Mouse (Mus musculus): ENCODE data around the gene Rasa2. TPM values are rescaled to one million over a fixed set of nuclear protein-coding genes. Genes with fewer than 3 reads are reported as not detected.
"Not testable (repeated sequence)": the region's sequence is repeated elsewhere in the genome, so short reads cannot be mapped to it uniquely, and the experiment has no call there.

Rasa2 gene
- 13.3 and 13.4 TPM in 2 replicates for polyA plus RNA-seq (2015; fragmentation: Nextera tagmentation; extraction: Ambion mirVana)

DNA sequence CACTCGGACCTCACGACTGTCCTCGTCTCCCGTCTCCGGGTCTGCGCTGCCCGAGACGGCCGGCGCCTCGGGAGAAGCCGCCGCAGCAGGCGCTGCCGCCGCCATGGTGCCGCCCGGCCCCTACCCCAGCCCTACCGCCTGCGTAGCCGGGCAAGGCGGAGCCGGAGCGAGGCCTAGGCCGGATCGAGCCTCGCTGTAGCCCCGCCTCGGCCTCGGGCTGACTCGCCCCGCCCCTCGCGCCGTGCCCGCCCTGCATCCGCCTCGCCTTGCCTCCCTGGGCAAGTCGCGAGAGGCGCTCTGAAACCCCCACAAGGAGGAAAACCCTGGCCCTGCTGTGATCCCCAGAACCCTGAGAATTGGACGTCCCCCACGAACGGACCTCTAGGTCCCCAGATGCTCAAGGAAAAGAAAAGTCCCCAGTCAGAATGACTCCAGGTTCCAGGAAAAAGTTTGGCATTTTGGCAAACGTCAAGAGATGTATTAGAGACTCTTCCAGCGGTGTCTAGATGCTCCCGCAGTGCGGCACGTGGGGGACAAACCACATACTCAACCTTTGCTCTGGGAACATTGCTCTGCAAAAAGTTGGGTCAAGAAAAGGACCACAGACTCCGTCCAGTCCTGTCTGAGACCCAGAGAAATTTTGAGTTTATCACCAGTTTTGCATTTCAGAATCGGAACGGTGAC lies at the start of gene Rasa2:
Rasa2 (minus strand) TSS at position 229 of the 684 bp plus-strand sequence.
- WGBS: 2% methylated on average over 50 of the region's 52 CpGs
- Histone ChIP-seq H3K36me3 (ENCODE audit: control insufficient read depth, insufficient read depth) (no peaks in the 10 kb centered on the region), H3K9me3 (replicated peaks; ENCODE audit: control insufficient read depth, low read length) (no peaks in the 10 kb centered on the region), H3K27me3 (ENCODE audit: control insufficient read depth, insufficient read depth, low read length) (0 out of 2 replicates have a peak, but pooled peaks cover 2% of the 10 kb centered on the region), H3K9ac (ENCODE audit: low read length) (peak within 1 kb of the TSS; percentile 89), H3K27ac (ENCODE audit: low read length) (peak within 1 kb of the TSS; percentile 95), H3K4me3 (ENCODE audit: low read length) (peak within 1 kb of the TSS; percentile 82), H3K4me1 (ENCODE audit: control insufficient read depth, insufficient read depth, low read length) (peaks cover 23% of the 10 kb centered on the region), H3K4me2 (ENCODE audit: low read depth, low read length) (peak within 1 kb of the TSS; percentile 82)
- ATAC-seq (replicated peaks; ENCODE audit: extremely low read depth, insufficient read depth, low FRiP score): peak; percentile 99

- no peak overlapping the region for H3K4me3 ChIP-seq (ENCODE audit: low read length)
- 78% methylated on average over 5 of the region's 5 CpGs for WGBS
- no peaks in the 10 kb centered on the region for H3K9me3 ChIP-seq (replicated peaks; ENCODE audit: control insufficient read depth, low read length)
- no peak overlapping the region for H3K4me2 ChIP-seq (ENCODE audit: low read depth, low read length)
- no peaks in the 10 kb centered on the region for H3K4me1 ChIP-seq (ENCODE audit: control insufficient read depth, insufficient read depth, low read length)
- no peaks in the 10 kb centered on the region for H3K27me3 ChIP-seq (ENCODE audit: control insufficient read depth, insufficient read depth, low read length)
- ATAC-seq (replicated peaks; ENCODE audit: extremely low read depth, insufficient read depth, low FRiP score): no peak
- H3K36me3 ChIP-seq (ENCODE audit: control insufficient read depth, insufficient read depth): 0 out of 2 replicates have a peak, but pooled peaks cover 4% of the 10 kb centered on the region
- H3K27ac ChIP-seq (ENCODE audit: low read length): no peak overlapping the region
- H3K9ac ChIP-seq (ENCODE audit: low read length): no peak overlapping the region
Observed at GRCm38 (mm10) chr9:96678611-96679010, 47.2 kb upstream of the Rasa2 start.

GRCm38 (mm10) chr9:96677711-96678110 lies 46.3 kb upstream of the Rasa2 start:
- H3K9ac ChIP-seq (ENCODE audit: low read length); H3K36me3 ChIP-seq (ENCODE audit: control insufficient read depth, insufficient read depth); H3K27ac ChIP-seq (ENCODE audit: low read length); H3K9me3 ChIP-seq (replicated peaks; ENCODE audit: control insufficient read depth, low read length); H3K4me1 ChIP-seq (ENCODE audit: control insufficient read depth, insufficient read depth, low read length); H3K4me3 ChIP-seq (ENCODE audit: low read length); ATAC-seq (replicated peaks; ENCODE audit: extremely low read depth, insufficient read depth, low FRiP score); H3K27me3 ChIP-seq (ENCODE audit: control insufficient read depth, insufficient read depth, low read length); H3K4me2 ChIP-seq (ENCODE audit: low read depth, low read length): not testable (repeated sequence)
- 84% methylated on average over 5 of the region's 5 CpGs for WGBS

DNA sequence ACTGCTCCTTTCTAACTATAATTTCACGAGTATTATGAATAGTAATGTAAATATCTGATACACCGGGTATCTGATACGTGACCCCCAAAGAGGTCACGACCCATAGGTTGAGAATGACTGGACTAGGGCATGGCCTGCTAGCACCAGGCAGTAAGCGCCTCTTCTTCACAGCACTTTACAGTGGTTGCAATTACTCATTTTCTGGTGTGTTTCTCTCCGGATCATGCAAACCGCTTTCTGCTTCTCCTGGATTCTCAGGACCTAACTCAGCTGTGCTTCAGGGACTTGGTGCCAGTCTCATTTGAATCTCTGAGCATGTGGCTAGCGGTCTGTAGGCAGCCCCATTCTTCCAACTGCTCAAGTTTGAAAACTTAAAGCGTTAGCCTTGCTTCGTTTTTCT lies 45.3 kb upstream of the Rasa2 start:
- Histone ChIP-seq H3K4me1 (ENCODE audit: control insufficient read depth, insufficient read depth, low read length) (no peaks in the 10 kb centered on the region), H3K36me3 (ENCODE audit: control insufficient read depth, insufficient read depth) (no peaks in the 10 kb centered on the region), H3K4me2 (ENCODE audit: low read depth, low read length) (no peak overlapping the region), H3K27ac (ENCODE audit: low read length) (no peak overlapping the region), H3K4me3 (ENCODE audit: low read length) (no peak overlapping the region), H3K9ac (ENCODE audit: low read length) (no peak overlapping the region), H3K27me3 (ENCODE audit: control insufficient read depth, insufficient read depth, low read length) (no peaks in the 10 kb centered on the region), H3K9me3 (replicated peaks; ENCODE audit: control insufficient read depth, low read length) (no peaks in the 10 kb centered on the region)
- 89% methylated on average over 10 of the region's 10 CpGs for WGBS
- no peak for ATAC-seq (replicated peaks; ENCODE audit: extremely low read depth, insufficient read depth, low FRiP score)

DNA sequence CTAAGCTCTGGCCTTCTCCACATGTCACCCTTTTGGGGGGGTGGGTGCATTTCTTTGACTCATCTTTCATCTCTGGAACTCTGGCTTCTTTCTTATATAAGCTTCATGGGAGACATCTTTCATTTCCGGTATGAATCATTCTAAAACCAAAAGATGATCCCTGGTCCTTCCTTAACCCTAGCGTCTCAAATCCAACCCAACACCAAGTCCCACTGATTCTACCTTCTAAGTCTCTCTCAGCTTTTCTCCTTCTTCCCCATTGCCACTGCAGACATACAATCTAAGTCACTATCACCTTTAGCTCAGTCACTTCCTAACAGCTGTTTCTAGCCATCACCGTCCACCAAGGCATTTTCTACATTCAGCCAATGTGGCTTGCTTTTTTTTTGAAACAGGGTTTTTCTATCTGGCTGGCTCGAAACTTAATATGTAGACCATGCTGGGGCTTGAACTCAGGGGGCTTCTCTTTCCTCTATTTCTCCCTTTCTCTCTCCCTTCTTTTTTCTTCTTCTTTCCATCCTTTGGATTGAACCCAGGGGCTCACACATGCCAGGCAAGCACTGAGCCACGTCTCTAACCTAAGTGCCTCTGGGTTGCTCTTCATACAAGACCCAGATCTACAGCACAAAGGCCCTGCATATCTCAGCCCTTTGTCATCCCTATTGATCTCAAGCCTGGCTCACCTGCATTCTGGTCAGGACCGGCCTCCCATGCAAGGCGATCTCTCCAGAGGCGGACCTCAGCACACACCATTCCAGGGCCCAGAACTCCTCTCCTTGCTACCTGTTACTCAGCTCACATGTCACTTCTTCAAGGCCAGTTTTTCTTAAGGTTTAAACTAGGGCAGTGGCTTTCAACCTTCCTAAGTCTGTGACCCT lies 44.6 kb upstream of the Rasa2 start:
- no peaks in the 10 kb centered on the region for H3K27me3 ChIP-seq (ENCODE audit: control insufficient read depth, insufficient read depth, low read length)
- H3K4me3 ChIP-seq (ENCODE audit: low read length): no peak overlapping the region
- no peaks in the 10 kb centered on the region for H3K9me3 ChIP-seq (replicated peaks; ENCODE audit: control insufficient read depth, low read length)
- H3K4me1 ChIP-seq (ENCODE audit: control insufficient read depth, insufficient read depth, low read length): no peaks in the 10 kb centered on the region
- no peaks in the 10 kb centered on the region for H3K36me3 ChIP-seq (ENCODE audit: control insufficient read depth, insufficient read depth)
- H3K9ac ChIP-seq (ENCODE audit: low read length): no peak overlapping the region
- no peak overlapping the region for H3K27ac ChIP-seq (ENCODE audit: low read length)
- H3K4me2 ChIP-seq (ENCODE audit: low read depth, low read length): no peak overlapping the region
- no peak for ATAC-seq (replicated peaks; ENCODE audit: extremely low read depth, insufficient read depth, low FRiP score)
- 84% methylated on average over 8 of the region's 8 CpGs for WGBS

DNA sequence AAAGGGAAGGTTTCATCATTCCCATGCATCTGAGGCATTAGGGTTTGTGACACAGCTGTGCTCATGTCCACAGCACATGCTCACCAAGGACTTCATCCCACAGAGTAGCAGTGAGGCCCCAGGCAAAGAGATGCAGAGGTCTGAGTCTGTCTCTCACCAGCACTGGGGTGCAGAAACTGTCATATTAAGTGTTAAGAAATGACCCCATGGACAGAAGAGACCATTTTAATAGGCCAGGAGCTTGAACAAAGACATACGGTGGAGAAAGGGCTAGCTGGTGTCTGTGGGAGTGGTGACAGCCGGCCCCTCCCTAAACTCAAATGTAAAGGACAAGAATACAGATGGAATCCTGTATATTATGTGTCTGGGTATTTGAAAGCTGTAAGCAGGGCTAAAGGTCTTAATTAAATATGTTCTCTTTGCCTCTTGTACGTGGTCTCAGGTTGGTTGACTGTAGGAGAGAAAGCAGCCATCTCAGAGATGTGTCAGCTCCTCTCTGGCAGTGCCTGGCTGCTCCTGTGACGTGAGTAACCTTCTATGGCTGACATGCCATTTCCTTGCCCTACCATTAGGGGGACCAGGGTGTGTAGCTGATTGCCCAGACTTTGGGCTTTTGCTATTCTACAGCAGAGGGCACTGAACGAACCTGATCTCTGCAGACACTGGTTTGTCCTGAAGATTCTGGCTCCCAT lies 43.8 kb upstream of the Rasa2 start:
- Histone ChIP-seq H3K9me3 (replicated peaks; ENCODE audit: control insufficient read depth, low read length) (no peaks in the 10 kb centered on the region), H3K4me2 (ENCODE audit: low read depth, low read length) (no peak overlapping the region), H3K27ac (ENCODE audit: low read length) (no peak overlapping the region), H3K36me3 (ENCODE audit: control insufficient read depth, insufficient read depth) (no peaks in the 10 kb centered on the region), H3K9ac (ENCODE audit: low read length) (no peak overlapping the region), H3K4me3 (ENCODE audit: low read length) (no peak overlapping the region), H3K27me3 (ENCODE audit: control insufficient read depth, insufficient read depth, low read length) (no peaks in the 10 kb centered on the region), H3K4me1 (ENCODE audit: control insufficient read depth, insufficient read depth, low read length) (peaks cover under 1% of the 10 kb centered on the region; the same call in 1 of the 2 replicates)
- peak; percentile 82 for ATAC-seq (replicated peaks; ENCODE audit: extremely low read depth, insufficient read depth, low FRiP score)
- 32% methylated on average over 5 of the region's 5 CpGs for WGBS

- Histone ChIP-seq H3K4me3 (ENCODE audit: low read length) (no peak overlapping the region), H3K36me3 (ENCODE audit: control insufficient read depth, insufficient read depth) (no peaks in the 10 kb centered on the region), H3K9ac (ENCODE audit: low read length) (no peak overlapping the region), H3K9me3 (replicated peaks; ENCODE audit: control insufficient read depth, low read length) (no peaks in the 10 kb centered on the region), H3K27me3 (ENCODE audit: control insufficient read depth, insufficient read depth, low read length) (no peaks in the 10 kb centered on the region), H3K4me2 (ENCODE audit: low read depth, low read length) (no peak overlapping the region), H3K27ac (ENCODE audit: low read length) (no peak overlapping the region), H3K4me1 (ENCODE audit: control insufficient read depth, insufficient read depth, low read length) (peaks cover 3% of the 10 kb centered on the region; the same call in 1 of the 2 replicates)
- 83% methylated on average over 8 of the region's 8 CpGs for WGBS
- no peak for ATAC-seq (replicated peaks; ENCODE audit: extremely low read depth, insufficient read depth, low FRiP score)
Observed at GRCm38 (mm10) chr9:96674301-96674700, 42.9 kb upstream of the Rasa2 start.

DNA sequence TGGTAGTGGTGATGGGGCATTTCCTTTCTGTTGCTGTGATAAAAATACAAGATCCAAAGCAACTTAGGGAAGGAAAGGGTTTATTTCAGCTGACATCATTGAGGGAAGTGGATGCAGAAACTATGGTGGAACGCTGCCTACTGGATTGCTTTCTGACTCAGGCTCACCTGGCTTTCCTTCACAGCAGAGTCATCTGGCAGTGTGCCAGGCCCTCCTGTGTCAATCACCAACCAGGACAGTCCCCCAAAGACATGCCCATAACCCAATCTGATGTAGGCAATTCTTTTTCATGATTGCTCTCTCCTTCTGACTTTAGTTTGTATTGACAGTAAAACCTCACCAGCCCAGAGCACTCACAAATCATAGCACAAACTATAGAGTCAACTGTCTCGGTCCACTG lies 41.0 kb upstream of the Rasa2 start:
- ATAC-seq (replicated peaks; ENCODE audit: extremely low read depth, insufficient read depth, low FRiP score): no peak
- peaks cover 3% of the 10 kb centered on the region; the same call in 1 of the 2 replicates for H3K4me1 ChIP-seq (ENCODE audit: control insufficient read depth, insufficient read depth, low read length)
- no peak overlapping the region for H3K4me3 ChIP-seq (ENCODE audit: low read length)
- H3K4me2 ChIP-seq (ENCODE audit: low read depth, low read length): no peak overlapping the region
- no peak overlapping the region for H3K27ac ChIP-seq (ENCODE audit: low read length)
- H3K36me3 ChIP-seq (ENCODE audit: control insufficient read depth, insufficient read depth): no peaks in the 10 kb centered on the region
- no peaks in the 10 kb centered on the region for H3K9me3 ChIP-seq (replicated peaks; ENCODE audit: control insufficient read depth, low read length)
- H3K27me3 ChIP-seq (ENCODE audit: control insufficient read depth, insufficient read depth, low read length): no peaks in the 10 kb centered on the region
- WGBS: 72% methylated on average over 2 of the region's 2 CpGs
- H3K9ac ChIP-seq (ENCODE audit: low read length): no peak overlapping the region
